Mouse (Mus musculus) embryo, embryonic 10.5 days (tissue): ENCODE data around the gene Tsc22d3.
A peak's percentile ranks its signal among the peaks of the same experiment; 100 is the strongest.

ENCODE experiments used
- DNase-seq: peaks from one replicate; pipeline ENCODE4 v3.0.0-alpha.2; 2015; ENCODE audit warnings: low spot score

Tsc22d3 gene

GRCm38 (mm10) chrX:140600410-140601109 is at the start of gene Tsc22d3:
Gene Tsc22d3 (minus strand): TSS chrX:140600659.
- DNase-seq, result peak; percentile 69

GRCm38 (mm10) chrX:140639592-140639991 is 39.1 kb upstream of the Tsc22d3 start:
- no peak for DNase-seq

GRCm38 (mm10) chrX:140638028-140638427 is 37.6 kb upstream of the Tsc22d3 start:
- no peak for DNase-seq

GRCm38 (mm10) chrX:140624875-140625594 is 24.6 kb upstream of the Tsc22d3 start:
- no peak for DNase-seq

- DNase-seq, result no peak
Measured at GRCm38 (mm10) chrX:140609938-140610337, 9.5 kb upstream of the Tsc22d3 start.

- DNase-seq, result no peak
Measured at GRCm38 (mm10) chrX:140601884-140602283, 1.4 kb upstream of the Tsc22d3 start.

GRCm38 (mm10) chrX:140601311-140601710 is 852 bp upstream of the Tsc22d3 start:
- DNase-seq, result no peak

GRCm38 (mm10) chrX:140599561-140600409 is 674 bp downstream of the Tsc22d3 start:
- DNase-seq, result no peak

GRCm38 (mm10) chrX:140598850-140599560 is 1.5 kb downstream of the Tsc22d3 start:
- DNase-seq, result peak; percentile 42

- peak; percentile 17 for DNase-seq
Measured at GRCm38 (mm10) chrX:140598194-140598849, 2.1 kb downstream of the Tsc22d3 start.

GRCm38 (mm10) chrX:140591176-140591575 is 9.3 kb downstream of the Tsc22d3 start:
- DNase-seq, result no peak

- DNase-seq, result no peak
Measured at GRCm38 (mm10) chrX:140590142-140590541, 10.3 kb downstream of the Tsc22d3 start.

GRCm38 (mm10) chrX:140589194-140589751 is 11.2 kb downstream of the Tsc22d3 start:
- no peak for DNase-seq

GRCm38 (mm10) chrX:140588534-140588933 is 11.9 kb downstream of the Tsc22d3 start:
- DNase-seq, result no peak

- no peak for DNase-seq
Measured at GRCm38 (mm10) chrX:140580416-140580815, 20.0 kb downstream of the Tsc22d3 start.

GRCm38 (mm10) chrX:140575636-140576035 is 24.8 kb downstream of the Tsc22d3 start:
- no peak for DNase-seq

- DNase-seq, result no peak
Measured at GRCm38 (mm10) chrX:140575200-140575599, 25.3 kb downstream of the Tsc22d3 start.

- DNase-seq, result no peak
Measured at GRCm38 (mm10) chrX:140572702-140573338, 27.6 kb downstream of the Tsc22d3 start.

- DNase-seq, result no peak
Measured at GRCm38 (mm10) chrX:140569595-140569994, 30.9 kb downstream of the Tsc22d3 start.

- no peak for DNase-seq
Measured at GRCm38 (mm10) chrX:140567711-140568407, 32.6 kb downstream of the Tsc22d3 start.
